Mouse (Mus musculus) embryonic facial prominence, embryonic 15.5 days (tissue): ENCODE measurements around the gene Zfp879. TPM values are rescaled to one million over a fixed set of nuclear protein-coding genes. Genes with fewer than 3 reads are reported as not detected.

ENCODE experiments used
- ATAC-seq: fragments of 200-750 bp; cut with Nextera tagmentation; 2 replicates; pipeline ENCODE4 v1.8.0; 2017; ENCODE audit warnings: low read depth, moderate TSS enrichment; ENCODE audit not compliant: insufficient number of reproducible peaks, low FRiP score, low TSS enrichment
- H3K27ac ChIP-seq: fragments of 300-500 bp; sonication (generic); replicated peaks from 2 replicates; pipeline ENCODE4 v1.5.1; 2015; ENCODE audit warnings: mild to moderate bottlenecking, inconsistent platforms
- H3K27me3 ChIP-seq: fragments of 300-500 bp; sonication (generic); 2 replicates; pipeline ENCODE4 v1.6.1; 2015; ENCODE audit warnings: inconsistent platforms
- H3K36me3 ChIP-seq: fragments of 300-500 bp; sonication (generic); 2 replicates; pipeline ENCODE4 v1.6.1; 2015; ENCODE audit warnings: mild to moderate bottlenecking, inconsistent platforms
- H3K4me1 ChIP-seq: fragments of 300-500 bp; sonication (generic); 2 replicates; pipeline ENCODE4 v1.6.1; 2015; ENCODE audit warnings: inconsistent platforms
- H3K4me2 ChIP-seq: fragments of 300-500 bp; sonication (generic); replicated peaks from 2 replicates; pipeline ENCODE4 v1.6.1; 2015; ENCODE audit warnings: mild to moderate bottlenecking, inconsistent platforms
- H3K4me3 ChIP-seq: fragments of 300-500 bp; sonication (generic); replicated peaks from 2 replicates; pipeline ENCODE4 v1.5.1; 2015; ENCODE audit warnings: mild to moderate bottlenecking, inconsistent platforms
- H3K9ac ChIP-seq: fragments of 300-500 bp; sonication (generic); 2 replicates; pipeline ENCODE4 v1.6.1; 2015; ENCODE audit warnings: inconsistent platforms
- H3K9me3 ChIP-seq: fragments of 300-500 bp; sonication (generic); replicated peaks from 2 replicates; pipeline ENCODE4 v1.6.1; 2016; ENCODE audit warnings: inconsistent platforms
- WGBS: fragments of 180-500 bp; shearing (Covaris S2); methylation state at CpG from one replicate; pipeline ENCODE4 v1.1.7; 2015; 5-methylcytosine and 5-hydroxymethylcytosine counted together
- polyA plus RNA-seq: library from polyadenylated mRNA; unstranded; fragments of >200 nt; fragmentation: Nextera tagmentation; extraction: Ambion mirVana; gene quantifications from 2 replicates; pipeline ENCODE4 v1.2.1, GENCODE M21; 2015

Gene Zfp879
- polyA plus RNA-seq, 1 experiment from 2014 or later = 0.81 TPM

DNA sequence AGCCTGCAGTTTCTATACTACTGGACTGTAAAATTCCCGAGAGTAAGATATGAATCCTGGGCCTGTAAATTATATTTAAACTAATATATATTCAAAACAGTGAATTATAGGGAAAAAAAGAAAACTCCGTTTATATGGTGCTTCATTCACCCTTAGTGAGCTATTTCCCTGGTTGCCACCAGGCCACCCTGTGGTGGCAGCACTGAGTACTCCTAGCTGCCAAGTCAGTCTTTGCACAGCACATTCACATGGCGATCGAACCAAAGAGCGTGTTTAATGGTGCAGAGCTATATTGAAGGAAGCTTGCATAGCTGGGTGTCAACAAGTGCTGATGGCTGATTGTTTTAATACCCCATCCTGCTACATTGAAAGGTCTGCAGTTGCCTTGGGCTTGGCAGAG lies 5.7 kb upstream of the Zfp879 start:
- Histone ChIP-seq H3K9me3 (0 out of 2 replicates have a peak, but pooled peaks cover 3% of the 10 kb centered on the region), H3K27me3 (peaks cover 46% of the 10 kb centered on the region), H3K4me1 (peaks cover 12% of the 10 kb centered on the region), H3K36me3 (no peaks in the 10 kb centered on the region), H3K27ac (no peak overlapping the region), H3K4me3 (no peak overlapping the region), H3K4me2 (no peak overlapping the region), H3K9ac (no peak overlapping the region)
- no peak for ATAC-seq
- WGBS = 74% methylated on average over 5 of the region's 5 CpGs

DNA sequence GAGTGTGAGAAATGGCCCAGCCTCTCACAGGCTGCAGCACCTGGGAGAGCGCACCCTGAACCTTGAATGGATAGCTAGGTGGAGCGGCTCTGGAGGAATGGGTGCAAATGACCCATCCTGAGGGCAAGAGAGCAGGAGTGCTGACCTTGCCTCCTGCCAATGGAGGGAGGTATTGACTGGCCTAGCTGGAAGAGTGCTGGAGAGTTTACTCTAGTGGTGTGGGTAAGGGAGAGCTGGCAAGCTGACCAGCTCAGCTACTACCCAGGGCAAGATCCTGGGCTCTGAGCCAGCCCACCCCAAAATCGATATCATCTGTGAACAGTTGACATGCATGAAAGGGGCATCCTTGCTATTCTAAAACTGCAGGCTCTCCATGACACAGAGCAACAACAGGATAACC lies 4.6 kb upstream of the Zfp879 start:
- Histone ChIP-seq H3K9me3 (0 out of 2 replicates have a peak, but pooled peaks cover 3% of the 10 kb centered on the region), H3K4me2 (no peak overlapping the region), H3K36me3 (no peaks in the 10 kb centered on the region), H3K9ac (no peak overlapping the region), H3K27me3 (peaks cover 35% of the 10 kb centered on the region), H3K4me3 (no peak overlapping the region), H3K4me1 (peaks cover 12% of the 10 kb centered on the region), H3K27ac (no peak overlapping the region)
- no peak for ATAC-seq
- 83% methylated on average over 3 of the region's 3 CpGs for WGBS

DNA sequence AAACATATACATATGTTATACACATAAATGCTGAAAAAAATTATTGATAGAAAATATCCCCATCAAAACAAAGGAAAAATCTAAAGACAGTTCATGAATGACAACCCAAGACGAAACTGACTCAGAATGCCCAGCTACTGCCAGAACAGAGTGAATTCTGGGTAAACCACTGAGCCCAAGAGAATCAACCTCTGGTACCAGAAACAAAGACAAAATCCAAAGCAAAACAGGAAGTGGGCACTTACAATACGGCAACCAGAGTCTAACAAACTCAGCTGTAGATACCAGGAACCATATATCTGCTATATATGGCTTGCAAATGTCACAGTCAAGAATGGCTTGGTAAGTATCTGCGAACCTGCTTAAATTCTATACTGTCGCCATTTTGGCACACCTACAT lies 5.6 kb downstream of the Zfp879 start:
- H3K4me3 ChIP-seq = no peak overlapping the region
- H3K4me1 ChIP-seq = peaks cover 5% of the 10 kb centered on the region
- H3K36me3 ChIP-seq = peaks cover 15% of the 10 kb centered on the region
- H3K4me2 ChIP-seq = no peak overlapping the region
- H3K9ac ChIP-seq = no peak overlapping the region
- no peaks in the 10 kb centered on the region for H3K27me3 ChIP-seq
- 0 out of 2 replicates have a peak, but pooled peaks cover 14% of the 10 kb centered on the region for H3K9me3 ChIP-seq
- 81% methylated on average over 4 of the region's 4 CpGs for WGBS
- H3K27ac ChIP-seq = no peak overlapping the region
- no peak for ATAC-seq

DNA sequence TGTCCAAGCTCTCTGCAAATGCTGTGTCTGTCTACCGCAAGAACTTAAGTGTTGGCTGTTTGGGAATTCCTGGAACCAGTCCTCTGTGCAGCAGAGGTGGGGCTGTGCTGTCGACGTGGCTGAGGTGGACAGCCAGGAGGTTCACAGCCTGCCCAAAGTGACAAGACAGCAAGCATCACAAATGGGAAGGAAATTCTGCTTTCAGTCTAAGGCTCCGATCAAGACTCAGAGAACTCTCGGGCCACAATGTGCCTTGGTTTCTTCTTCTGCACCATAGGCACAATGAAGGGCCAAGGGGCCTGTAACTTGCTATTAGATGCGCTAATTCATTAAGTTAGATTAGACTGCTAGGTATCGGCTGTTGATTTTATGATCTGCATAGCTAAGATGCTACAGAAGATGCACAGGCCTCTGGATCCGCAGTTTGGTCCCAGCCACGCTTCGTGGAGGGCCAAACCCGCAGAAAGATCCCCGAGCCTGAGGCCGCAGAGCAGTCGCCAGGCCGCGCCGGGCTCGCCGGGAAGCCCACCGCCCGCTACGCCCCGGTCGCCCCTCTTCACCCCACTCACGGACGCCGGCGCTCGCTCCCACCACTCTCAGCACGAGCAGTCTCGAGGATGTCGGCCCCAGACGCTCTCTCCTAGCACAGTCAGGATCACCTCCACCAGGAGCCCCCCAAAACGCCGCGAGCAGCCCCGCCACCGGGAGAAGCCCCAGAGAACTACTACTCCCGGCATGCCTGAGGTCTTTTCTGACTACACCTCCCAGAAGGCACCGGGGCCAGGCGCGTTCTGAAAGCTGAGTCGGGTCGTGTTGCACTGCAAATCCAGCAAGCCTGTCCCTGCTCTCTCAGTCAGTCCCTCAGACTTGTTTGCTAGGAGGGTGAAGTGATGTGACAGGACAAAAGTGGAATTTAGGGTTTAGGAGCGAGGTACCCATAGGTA lies 14.1 kb downstream of the Zfp879 start, which contains the start of gene Zfp354c:
Gene Zfp354c (minus strand): TSS at position 715 of the 944 bp plus-strand sequence.
- Histone ChIP-seq H3K27ac (peak within 1 kb of the TSS; percentile 86), H3K4me3 (peak within 1 kb of the TSS; percentile 93)

DNA sequence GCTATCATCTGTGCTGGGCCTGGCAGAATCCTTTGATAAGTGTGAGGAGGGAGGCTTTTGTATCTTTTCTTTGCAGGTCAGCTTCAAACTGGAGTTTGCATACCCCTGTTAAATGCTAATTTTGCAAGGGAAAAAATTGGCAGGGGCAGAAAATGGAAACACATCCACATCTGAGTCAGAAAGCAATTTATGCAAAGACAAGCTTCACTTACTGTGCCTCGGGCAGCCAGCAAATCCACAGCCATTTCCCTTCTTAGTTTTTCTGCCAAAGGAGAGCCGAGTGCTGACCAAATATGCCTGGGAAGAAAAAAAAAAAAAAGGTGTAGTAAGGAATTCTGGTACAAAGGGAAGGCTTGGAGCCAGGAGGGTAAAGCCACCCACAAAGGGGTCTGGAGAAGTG lies 15.1 kb downstream of the Zfp879 start:
- no peak for ATAC-seq
- Histone ChIP-seq H3K4me1 (peaks cover 15% of the 10 kb centered on the region), H3K36me3 (peaks cover 39% of the 10 kb centered on the region), H3K4me2 (peak overlapping the region; percentile 59), H3K9ac (no peak overlapping the region), H3K4me3 (peak overlapping the region; percentile 93), H3K27me3 (no peaks in the 10 kb centered on the region), H3K9me3 (no peaks in the 10 kb centered on the region; the same call in 1 of the 2 replicates), H3K27ac (peak overlapping the region; percentile 86)
- 22% methylated on average over 2 of the region's 2 CpGs for WGBS

More for the DNA sequence above, 14.1 kb downstream of the Zfp879 start, which contains the start of gene Zfp354c:
- Histone ChIP-seq H3K4me2 (peak within 1 kb of the TSS; percentile 59), H3K27me3 (no peaks in the 10 kb centered on the region), H3K9ac (peak within 1 kb of the TSS; percentile 76), H3K36me3 (peaks cover 31% of the 10 kb centered on the region), H3K9me3 (peaks cover under 1% of the 10 kb centered on the region; the same call in 1 of the 2 replicates), H3K4me1 (peaks cover 15% of the 10 kb centered on the region)
- ATAC-seq = peak; percentile 93
- 1% methylated on average over 45 of the region's 45 CpGs for WGBS

DNA sequence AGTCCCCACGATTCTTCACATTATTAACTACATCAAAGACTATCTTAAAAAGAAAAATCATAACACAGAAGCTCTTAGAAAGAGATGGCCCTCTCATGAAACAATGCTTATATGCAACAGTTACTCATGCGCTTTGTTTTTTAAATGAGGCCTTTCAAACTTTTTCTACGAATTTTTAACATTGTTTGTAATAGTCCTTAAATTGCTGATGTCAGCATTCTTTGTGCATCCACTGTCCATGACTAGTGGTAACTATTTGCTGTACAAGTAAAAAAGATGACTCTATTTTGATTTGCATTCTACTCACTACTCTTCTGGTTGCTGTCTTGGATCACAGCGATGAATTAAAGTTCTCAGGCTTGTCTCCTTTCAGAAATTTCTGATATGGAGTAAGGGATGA lies 27.1 kb downstream of the Zfp879 start:
- Histone ChIP-seq H3K9me3 (peaks cover 45% of the 10 kb centered on the region), H3K4me3 (no peak overlapping the region), H3K36me3 (peaks cover 94% of the 10 kb centered on the region), H3K9ac (no peak overlapping the region), H3K27me3 (no peaks in the 10 kb centered on the region), H3K27ac (no peak overlapping the region), H3K4me1 (no peaks in the 10 kb centered on the region), H3K4me2 (no peak overlapping the region)
- 95% methylated on average over 4 of the region's 4 CpGs for WGBS
- no peak for ATAC-seq

DNA sequence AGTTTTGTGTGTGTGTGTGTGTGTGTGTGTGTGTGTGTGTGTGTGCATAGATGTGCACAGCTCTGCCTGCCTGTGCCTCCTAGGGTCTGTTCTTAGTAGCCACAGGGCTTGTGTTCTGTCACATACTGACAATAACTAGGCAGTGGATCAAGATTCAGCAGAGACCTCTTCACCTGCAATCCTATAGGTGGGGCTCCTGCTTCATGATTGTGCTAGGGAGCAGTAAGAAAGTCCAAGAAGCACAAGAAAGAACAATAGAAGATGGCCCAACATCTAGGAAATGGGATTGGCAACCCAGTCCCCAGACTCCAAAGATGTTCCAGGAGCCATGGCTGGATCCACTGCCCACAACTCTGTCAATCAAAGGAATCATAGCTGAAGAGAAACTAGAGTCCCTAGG lies 42.5 kb downstream of the Zfp879 start:
- no peak overlapping the region for H3K27ac ChIP-seq
- no peak overlapping the region for H3K4me2 ChIP-seq
- H3K9ac ChIP-seq = no peak overlapping the region
- no peak for ATAC-seq
- no peaks in the 10 kb centered on the region for H3K27me3 ChIP-seq
- 0 out of 2 replicates have a peak, but pooled peaks cover under 1% of the 10 kb centered on the region for H3K36me3 ChIP-seq
- no peaks in the 10 kb centered on the region for H3K4me1 ChIP-seq
- no peaks in the 10 kb centered on the region for H3K9me3 ChIP-seq
- no peak overlapping the region for H3K4me3 ChIP-seq

DNA sequence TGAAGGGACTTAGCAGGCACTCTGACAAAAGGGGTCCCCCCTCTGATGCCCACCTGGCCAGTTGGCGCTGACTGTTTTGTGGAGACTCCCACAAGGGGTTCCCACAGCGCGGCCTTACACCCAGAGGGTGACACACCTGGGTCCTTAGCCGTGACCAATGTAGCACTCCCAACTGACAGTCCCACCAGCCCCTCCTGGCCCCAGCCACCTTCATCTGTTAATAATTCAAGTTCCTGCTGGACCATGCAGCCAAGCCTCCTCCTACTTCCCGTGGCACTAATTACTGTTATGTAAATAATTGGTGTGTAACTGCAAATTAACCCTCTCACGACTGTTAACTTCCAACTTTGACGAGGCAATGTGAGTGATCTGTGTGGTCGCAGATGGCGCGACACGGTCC lies 43.7 kb downstream of the Zfp879 start:
- H3K9ac ChIP-seq = no peak overlapping the region
- 73% methylated on average over 11 of the region's 11 CpGs for WGBS
- H3K27ac ChIP-seq = no peak overlapping the region
- no peaks in the 10 kb centered on the region for H3K4me1 ChIP-seq
- no peak for ATAC-seq
- no peaks in the 10 kb centered on the region for H3K9me3 ChIP-seq
- no peak overlapping the region for H3K4me3 ChIP-seq
- no peaks in the 10 kb centered on the region for H3K27me3 ChIP-seq
- H3K4me2 ChIP-seq = no peak overlapping the region
- H3K36me3 ChIP-seq = 0 out of 2 replicates have a peak, but pooled peaks cover 5% of the 10 kb centered on the region

Other genes with a start within 250 kb of the Zfp879 start
- 24.6 and 26.6 TPM in 2 replicates for gene Adamts2, start 239.5 kb downstream of the Zfp879 start, polyA plus RNA-seq
- gene Zfp354c, start 13.8 kb downstream of the Zfp879 start, polyA plus RNA-seq = 34.2 and 35.1 TPM in 2 replicates
- 0.33 and 0.39 TPM in 2 replicates for gene Grm6, start 9.1 kb upstream of the Zfp879 start, polyA plus RNA-seq
- gene Zfp454, start 46.1 kb upstream of the Zfp879 start, polyA plus RNA-seq = 7.0 and 7.6 TPM in 2 replicates
- 9.3 and 10.3 TPM in 2 replicates for gene Zfp2, start 74.6 kb upstream of the Zfp879 start, polyA plus RNA-seq
- gene Zfp354b, start 90.1 kb upstream of the Zfp879 start, polyA plus RNA-seq = 2.5 and 2.7 TPM in 2 replicates
- gene 4933414I15Rik, start 102.2 kb upstream of the Zfp879 start, polyA plus RNA-seq = not detected in 2 replicates
- gene Prop1, start 112.2 kb upstream of the Zfp879 start, polyA plus RNA-seq = not detected in 2 replicates
- not detected in 2 replicates for gene Olfr1378, start 125.0 kb upstream of the Zfp879 start, polyA plus RNA-seq
- 0.13 and 0.20 TPM in 2 replicates for gene Olfr1377, start 140.4 kb upstream of the Zfp879 start, polyA plus RNA-seq
- not detected in 2 replicates for gene Olfr51, start 162.0 kb upstream of the Zfp879 start, polyA plus RNA-seq
- 0.04 and 0.13 TPM in 2 replicates for gene Olfr54, start 172.7 kb upstream of the Zfp879 start, polyA plus RNA-seq
- gene Olfr1375, start 206.6 kb upstream of the Zfp879 start, polyA plus RNA-seq = not detected in 2 replicates
- gene Zfp354a, start 217.7 kb upstream of the Zfp879 start, polyA plus RNA-seq = 10.1 and 10.6 TPM in 2 replicates